Mouse (Mus musculus) left cerebral cortex, postnatal 25 days (tissue): ENCODE results near the gene Elane. TPM values are rescaled to one million over a fixed set of nuclear protein-coding genes. Genes with fewer than 3 reads are reported as not detected.
A peak's percentile ranks its signal among the peaks of the same experiment; 100 is the strongest.
"Not testable (repeated sequence)": the region's sequence is repeated elsewhere in the genome, so short reads cannot be mapped to it uniquely, and the experiment has no call there.

Experiments used
- DNase-seq, 2 experiments: peaks; one replicate each; pipeline ENCODE4 v3.0.0; 2022; ENCODE audit warnings: low spot score in 2 of 2, mixed read lengths in 1 of 2
- intact Hi-C: fragments of 180-260 bp; cut with DNase I; formaldehyde crosslinking; loops from one replicate; pipeline ENCODE4 v1.15.1; 2025
- total RNA-seq, 2 experiments: library from RNA; stranded (reverse); gene quantifications; 2 replicates each; pipeline ENCODE4 v1.2.3; 2021

The Elane gene
- total RNA-seq, 2 experiments from 2014 or later, result not detected

DNA sequence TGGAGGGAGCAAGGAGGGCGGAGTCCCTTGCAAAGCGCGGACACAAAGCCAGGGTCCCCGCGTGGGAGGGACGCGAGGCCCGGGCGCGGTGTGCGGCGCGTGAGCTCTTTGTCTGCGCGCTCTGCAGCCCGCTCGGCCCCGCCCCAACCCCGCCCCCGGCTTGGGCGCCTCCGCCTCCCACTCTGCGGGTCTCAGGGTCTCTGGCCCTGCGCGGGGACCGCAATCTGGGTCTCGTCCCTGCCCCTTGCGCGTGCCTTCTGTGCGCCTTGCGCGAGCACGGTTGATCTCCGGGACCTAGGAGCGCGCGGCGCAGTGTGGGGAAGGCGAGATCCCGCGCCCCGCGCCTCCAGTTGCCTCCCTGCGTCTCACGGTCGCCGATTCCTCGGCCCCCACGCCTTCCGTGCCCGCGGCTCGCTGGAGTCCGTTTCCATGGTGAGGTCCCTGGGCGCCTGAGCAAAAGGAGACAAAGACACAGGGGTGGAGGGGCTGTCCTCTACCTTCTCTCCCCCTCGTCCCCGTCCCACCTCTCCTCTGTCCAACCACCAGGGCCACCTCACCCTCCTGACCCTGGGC, 11.7 kb upstream of the Elane start, which contains the start of the genes Prtn3 and Plppr3:
Prtn3 (plus strand) TSS at position 187 of the 573 bp plus-strand sequence.
Plppr3 (minus strand) TSS at position 345 of the 573 bp plus-strand sequence.
- DNase-seq, result no peak
- intact Hi-C loops, result no loop called here

DNA sequence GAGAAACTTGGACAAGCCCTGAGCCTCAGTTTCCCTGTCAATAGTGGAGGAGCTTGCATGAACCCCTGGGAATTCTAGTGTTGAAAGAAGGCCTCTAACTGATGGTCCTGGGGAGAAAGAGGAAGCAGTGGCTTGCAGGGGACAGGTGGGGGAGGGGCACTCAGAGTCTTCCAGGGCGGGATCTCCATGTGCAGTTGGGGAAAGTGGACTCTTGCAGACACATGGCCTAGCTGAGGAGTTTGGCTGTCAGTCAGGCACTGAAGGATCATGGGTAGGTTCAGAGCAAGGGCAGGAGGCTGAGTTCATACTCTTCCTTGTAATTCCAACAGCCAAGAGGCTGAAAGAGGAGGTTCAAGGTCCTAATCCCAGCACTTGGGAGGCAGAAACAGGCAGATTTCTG, 8.9 kb upstream of the Elane start:
- no peak for DNase-seq
- intact Hi-C loops, result no loop called here

DNA sequence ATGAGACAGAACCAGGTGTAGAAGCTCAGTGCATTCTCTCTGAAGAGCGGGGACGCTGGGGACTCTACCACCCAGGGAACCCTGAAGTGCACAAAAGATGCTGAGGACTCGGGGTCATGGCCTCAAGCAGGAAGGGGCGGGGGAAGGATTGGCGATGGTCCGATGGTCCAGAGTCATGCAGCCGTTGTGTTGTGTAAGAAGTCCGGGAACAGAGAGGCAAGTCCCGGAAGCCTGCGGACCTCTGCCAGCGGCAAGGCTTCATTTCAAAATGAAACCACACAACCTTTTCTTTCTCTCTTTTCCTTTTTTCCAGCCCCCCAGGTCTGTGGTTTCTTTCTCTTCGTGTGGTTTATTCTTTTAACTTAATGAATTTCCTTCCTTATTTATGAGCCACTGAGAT, 8.3 kb upstream of the Elane start:
- intact Hi-C loops, result no loop called here
- no peak for DNase-seq

DNA sequence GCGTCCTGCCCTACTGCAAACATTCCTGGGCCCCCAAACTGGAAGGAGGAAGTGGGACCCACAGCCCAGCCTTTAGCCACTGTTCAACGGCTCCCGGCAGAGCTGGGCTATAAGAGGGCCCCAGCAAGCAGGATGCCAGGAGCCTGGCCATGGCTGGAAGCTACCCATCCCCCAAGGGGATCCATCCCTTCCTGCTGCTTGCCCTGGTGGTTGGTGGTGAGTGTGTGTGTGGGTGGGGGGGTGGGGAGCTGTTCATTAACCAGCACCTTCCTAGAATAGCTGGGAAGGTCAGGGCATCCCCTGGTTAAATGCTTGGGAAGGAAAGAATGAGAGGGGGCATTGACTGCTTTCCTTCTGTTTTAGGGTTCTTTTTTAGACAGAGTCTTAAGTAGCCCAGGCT, 6.5 kb upstream of the Elane start:
- intact Hi-C loops, result no loop called here
- DNase-seq, result no peak

DNA sequence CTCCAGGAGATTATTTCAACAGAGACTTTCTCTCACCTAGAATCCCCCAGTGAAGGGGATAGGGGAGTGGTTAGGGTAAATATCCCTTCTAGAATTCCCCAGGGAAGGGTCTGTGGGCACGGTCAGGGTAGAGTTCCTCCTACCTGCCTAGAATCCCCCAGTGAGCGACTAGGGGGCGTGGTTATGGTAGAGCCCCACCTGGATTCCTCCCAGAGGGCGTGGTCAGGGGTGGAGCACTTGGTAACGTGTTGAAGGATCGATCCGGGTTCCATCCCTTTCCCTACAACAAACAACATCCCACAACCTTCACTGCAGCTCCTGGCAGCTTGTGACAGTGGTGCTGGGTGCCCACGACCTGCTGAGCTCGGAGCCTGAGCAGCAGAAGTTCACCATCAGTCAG, 5.3 kb upstream of the Elane start:
- intact Hi-C loops, result loop anchor here (5.0 kb wide), 1 partner anchor 43 kb away; no protein-coding TSS in a partner anchor
- DNase-seq, result no peak

DNA sequence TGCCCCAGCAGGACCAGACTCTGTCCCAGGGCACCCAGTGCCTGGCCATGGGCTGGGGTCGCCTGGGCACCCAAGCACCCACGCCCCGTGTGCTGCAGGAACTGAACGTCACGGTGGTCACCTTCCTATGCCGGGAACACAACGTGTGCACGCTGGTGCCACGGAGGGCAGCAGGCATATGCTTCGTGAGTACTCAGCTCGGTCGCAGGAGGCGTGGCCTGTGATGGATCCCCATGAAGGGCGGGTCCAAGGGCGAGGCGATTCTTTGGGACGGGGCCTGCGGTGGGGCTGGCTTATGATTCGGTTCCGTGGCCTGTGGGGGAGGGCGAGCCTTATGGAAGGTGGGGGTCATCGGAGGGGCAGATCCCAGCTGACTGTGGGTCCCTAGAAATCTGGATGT, 4.1 kb upstream of the Elane start:
- intact Hi-C loops, result loop anchor here (2.0 to 5.0 kb wide), 2 partner anchors 43 to 45 kb away; no protein-coding TSS in a partner anchor
- no peak for DNase-seq

DNA sequence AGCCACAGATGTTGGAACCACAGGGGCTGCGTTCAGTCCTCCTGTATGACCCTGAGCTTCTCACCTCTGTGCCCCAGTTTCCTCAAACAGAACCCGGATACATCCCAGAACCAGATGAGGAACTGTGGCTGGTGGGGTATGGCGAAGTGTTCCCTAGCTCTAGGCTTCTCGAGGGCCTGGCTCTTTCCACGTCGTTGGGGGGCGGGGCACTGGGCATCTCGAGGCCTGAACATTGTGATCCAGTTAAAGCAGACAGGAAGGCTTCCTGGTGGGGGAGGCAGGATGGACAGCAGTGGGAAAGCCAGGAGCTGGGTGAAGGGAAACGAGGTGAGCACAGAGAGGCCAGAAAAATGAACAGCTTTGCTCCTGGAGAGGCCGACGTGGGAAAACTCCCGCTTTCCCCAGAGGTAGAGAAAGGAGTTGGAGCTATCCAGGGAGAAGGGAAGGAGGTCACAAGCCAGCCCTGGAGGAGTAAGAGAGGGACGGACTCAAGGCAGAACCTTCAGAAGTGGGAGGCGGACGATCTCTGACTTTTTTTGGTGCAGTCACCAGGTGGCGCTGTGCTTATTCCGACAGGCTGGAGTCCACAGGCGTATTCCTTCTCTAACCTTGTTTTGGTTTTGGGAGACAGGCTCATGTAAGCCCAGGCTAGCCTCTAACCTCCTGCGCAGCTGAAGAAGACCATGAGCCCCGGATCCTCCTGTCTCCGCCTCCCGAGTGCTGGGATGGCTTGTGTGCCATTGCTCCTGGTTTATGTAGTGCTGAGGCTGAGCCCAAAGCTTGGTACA, 2.6 kb upstream of the Elane start:
- intact Hi-C loops, result loop anchor here (2.0 to 5.0 kb wide), 2 partner anchors 41 to 46 kb away; no protein-coding TSS in a partner anchor
- peak; percentile 76 to 84 for DNase-seq

DNA sequence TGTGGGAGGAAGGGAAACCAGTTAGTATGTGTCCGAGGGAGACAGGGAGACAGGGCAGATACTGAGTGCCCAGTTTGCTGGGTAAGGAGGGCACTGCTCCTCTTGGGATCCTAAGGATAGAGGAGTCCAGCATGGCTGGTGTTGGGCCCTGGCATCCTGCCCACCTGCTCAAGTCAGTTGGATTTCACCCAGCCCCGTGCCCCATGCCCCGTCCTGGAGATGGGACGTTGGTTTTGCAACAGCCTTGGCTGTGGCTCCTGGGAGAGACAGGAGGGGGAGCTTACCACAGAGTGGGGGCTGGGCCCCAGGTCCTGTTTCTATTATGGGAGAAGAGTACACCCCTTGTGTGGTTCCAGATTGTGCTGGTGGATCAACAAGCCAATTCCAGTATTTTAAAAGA, 1.6 kb upstream of the Elane start:
- DNase-seq, result no peak
- intact Hi-C loops, result loop anchor here (5.0 kb wide), 1 partner anchor 47 kb away; no protein-coding TSS in a partner anchor

DNA sequence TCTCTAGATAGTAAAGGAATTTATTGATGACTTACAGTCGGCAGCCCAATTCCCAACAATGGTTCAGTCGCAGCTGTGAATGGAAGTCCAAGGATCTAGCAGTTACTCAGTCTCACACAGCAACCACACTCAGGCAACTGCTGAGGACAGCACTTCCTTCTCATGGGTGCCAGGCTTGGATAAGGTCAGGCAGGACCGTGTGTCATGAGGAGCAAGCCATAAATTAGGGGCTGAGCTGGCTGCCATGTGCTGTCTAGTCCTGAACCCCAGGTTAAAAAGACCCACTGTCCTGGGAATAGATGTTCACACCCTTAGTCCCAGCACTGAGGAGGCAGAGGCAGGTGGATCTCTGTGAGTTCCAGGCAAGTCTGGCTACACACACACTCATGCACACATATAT, 1.1 kb upstream of the Elane start:
- intact Hi-C loops, result loop anchor here (5.0 kb wide), 1 partner anchor 48 kb away; no protein-coding TSS in a partner anchor
- DNase-seq, result not testable (repeated sequence)

DNA sequence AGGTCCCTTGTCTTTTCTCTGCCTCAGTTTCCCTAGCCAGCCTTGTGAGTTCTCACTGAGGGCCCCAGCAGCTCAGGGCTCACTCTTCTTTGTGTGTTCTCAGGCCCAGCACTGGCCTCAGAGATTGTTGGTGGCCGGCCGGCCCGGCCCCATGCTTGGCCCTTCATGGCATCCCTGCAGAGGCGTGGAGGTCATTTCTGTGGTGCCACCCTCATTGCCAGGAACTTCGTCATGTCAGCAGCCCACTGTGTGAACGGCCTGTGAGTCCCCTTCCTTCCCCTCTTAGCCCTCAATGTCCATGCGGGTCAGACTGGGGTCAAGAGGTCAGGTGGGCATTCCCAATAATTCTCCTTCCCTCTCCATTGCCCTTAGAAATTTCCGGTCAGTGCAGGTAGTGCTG, 564 bp downstream of the Elane start:
- intact Hi-C loops, result no loop called here
- DNase-seq, result no peak

DNA sequence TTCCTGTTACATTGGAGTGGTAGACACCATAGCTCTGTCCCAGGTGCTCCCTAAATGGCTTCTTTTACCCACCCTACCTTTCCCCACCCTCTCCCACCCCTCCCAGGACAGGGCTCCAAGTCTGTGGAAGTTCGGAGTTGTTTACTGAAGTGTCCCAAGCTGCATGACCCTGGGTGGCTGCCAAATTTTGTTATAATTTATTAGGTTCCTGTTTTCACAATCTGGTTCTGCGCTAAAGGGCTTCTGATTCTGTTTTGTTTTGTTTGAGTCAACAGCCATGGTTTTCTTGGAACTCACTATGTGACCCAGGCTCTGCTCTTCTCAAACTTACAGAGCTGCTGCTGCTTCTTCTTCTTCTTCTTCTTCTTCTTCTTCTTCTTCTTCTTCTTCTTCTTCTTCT, 3.3 kb downstream of the Elane start:
- intact Hi-C loops, result no loop called here
- no peak for DNase-seq

DNA sequence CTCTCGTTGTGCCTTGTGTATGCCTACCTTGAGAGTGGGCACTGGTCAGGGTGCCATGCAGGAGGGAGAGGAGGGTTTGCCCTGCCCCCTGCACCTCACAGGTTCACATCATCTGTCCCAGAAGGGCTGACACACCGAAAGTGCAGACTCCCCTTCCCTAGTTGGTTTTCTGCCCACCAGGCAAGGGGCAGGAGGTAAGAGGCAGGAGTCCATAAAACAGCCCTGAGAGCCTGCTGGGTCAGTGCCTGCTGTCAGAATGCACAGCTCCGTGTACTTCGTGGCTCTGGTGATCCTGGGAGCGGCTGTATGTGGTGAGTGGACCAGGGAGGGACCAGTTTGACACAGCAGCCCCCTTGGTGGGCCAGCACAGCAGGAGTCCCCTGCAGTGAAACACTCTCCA, 4.6 kb downstream of the Elane start, which contains the start of gene Cfd:
Cfd (plus strand) TSS at position 184 of the 400 bp plus-strand sequence.
- intact Hi-C loops, result loop anchor here (5.0 kb wide), 1 partner anchor 67 kb away; no protein-coding TSS in a partner anchor
- no peak for DNase-seq

DNA sequence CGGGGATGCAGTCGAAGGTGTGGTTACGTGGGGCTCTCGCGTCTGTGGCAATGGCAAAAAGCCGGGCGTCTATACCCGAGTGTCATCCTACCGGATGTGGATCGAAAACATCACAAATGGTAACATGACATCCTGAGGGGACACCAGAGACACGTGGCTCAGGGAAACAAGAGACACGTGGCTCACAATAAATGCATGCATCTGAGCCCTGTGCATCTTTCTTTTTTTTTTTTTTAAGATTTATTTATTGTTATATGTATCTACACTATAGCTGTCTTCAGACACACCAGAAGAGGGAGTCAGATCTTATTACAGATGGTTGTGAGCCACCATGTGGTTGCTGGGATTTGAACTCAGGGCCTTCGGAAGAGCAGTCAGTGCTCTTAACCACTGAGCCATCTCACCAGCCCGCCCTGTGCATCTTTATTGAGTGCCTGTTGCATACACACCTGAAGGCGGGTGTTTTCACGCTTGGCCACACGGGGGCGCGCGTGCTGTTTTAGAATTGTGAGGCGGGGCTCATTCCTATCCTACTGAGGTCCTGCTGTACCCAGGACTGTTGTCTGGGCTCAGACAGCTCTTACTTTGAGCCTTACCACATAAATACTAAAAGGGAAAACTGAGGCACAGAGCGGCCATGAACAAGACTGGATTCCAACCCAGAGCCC, 6.5 kb downstream of the Elane start:
- intact Hi-C loops, result loop anchor here (2.0 to 5.0 kb wide), 2 partner anchors 32 to 65 kb away; no protein-coding TSS in a partner anchor
- peak; percentile 73 to 83 for DNase-seq

DNA sequence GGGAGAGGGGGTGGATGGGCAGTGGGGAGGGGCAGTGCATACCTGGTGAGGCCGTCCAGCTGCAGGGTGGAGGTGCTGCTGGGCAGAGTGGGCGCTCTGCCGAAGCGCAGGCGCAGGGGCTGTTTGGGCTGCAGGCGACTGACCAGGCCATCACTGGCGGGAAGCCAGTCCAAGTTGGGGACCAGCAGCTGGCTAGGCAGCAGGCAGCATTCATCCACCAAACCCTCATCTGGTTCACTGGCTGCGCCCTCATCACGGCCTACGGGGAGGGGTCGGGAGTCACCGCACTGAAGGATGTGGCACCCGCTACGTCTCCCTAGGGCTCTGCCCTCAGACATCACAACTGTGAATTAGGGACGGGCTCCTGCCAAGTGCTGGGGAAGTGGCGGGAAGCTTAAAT, 10.3 kb downstream of the Elane start:
- DNase-seq, result no peak
- intact Hi-C loops, result no loop called here

DNA sequence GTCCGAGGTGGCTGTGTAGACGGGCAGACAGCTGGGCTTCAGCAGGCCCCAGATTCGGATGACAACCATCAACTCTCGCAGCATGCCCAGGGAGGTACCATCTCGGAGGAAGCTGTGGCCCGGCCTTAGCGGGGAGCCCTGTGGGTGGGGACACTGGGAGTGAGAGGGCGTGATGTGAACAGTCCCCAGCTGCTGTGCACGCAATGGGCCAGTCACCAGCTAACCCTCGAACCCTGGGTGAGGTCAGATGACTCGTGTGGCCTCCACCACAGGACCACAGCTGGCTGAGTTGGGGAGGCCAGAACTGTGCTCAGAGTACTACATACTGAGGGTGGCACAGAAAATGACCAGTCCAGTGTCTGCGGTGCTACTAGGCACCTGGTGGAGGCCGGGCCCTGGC, 10.8 kb downstream of the Elane start:
- no peak for DNase-seq
- intact Hi-C loops, result no loop called here

DNA sequence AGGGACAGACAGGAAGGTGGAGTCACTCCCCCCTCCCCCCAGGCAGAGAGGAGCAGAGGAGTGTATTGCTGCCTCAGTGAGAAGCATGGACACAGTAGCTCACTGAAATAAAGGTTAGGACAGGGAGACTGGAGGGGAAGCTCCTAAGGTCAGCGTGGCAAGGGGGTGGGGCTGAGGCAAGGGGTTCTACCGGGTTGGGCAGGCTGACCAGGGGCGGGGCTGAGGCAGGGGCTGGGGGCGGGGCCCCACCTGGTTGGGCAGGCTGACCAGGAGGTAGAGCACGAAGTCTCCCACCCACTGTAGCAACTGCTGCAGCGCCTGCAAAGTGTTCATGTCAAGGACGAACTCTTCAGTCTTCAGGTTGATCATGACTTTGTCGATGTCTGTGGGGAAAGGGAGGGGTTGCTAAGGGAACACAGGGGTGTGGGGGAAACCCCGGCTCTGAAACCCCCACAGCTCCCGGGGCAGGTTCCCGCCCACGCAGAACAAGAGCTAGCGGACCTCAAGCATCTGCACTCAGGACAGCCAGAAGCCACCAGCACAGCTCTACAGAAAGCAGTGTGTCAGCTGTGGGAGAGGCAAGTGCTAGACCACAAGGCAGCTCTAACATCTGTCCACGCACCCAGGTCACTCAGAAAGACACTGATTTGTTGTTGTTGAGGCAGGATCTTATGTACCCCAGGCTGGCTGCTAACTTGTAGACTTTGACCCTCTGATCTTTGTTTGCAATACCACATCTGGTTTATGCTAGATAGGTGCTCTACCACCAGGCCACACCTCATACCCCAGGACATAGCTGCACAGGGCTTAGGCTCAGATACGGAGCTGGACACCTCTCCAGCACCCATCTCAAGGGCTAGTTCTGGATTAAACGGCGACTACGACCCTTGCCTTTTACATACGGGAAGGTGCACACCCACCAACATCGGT, 11.5 kb downstream of the Elane start:
- intact Hi-C loops, result no loop called here
- no peak for DNase-seq

DNA sequence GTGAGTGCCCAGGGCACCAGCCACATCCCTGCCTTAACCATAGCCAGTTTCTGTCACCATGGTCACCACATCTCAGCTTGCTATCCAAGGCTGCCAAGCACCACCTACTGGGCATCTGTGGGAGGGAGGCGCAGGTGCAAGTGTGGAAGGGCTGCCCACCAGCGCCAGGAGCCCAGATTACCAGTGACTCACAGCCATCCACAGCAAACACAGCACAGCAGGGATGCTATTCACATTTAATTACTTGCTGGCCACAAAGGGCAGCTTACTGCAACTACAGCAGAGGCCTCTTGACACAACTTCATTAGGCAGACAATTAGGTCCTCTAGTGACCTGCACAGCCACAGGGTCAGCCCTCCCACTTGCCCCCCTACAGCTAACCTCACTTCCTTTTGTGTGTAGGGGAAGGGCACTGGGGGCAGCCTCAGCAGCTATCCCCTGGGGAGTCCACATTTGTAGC, 14.9 kb downstream of the Elane start:
- intact Hi-C loops, result no loop called here
- DNase-seq, result peak; percentile 79 to 95

DNA sequence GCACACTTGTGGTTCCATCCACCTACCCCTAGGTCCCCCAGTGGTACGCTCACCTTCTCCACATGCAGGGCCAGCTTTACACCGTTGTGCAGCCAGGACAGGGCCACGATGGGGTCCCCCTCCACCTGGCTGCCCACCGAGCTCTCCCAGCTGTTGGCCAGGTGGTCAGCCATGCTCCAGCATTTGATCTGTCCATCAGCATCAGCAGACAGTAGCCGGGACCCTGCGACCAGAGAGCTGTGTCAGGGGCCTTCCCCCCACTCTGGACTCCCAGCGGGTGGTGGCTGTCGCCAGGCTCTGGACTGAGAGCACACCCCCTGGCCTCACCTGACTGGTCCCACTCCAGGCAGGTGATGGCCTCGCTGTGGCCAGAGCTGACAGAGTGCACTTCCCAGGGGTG, 20.7 kb downstream of the Elane start:
- no peak for DNase-seq
- intact Hi-C loops, result no loop called here

DNA sequence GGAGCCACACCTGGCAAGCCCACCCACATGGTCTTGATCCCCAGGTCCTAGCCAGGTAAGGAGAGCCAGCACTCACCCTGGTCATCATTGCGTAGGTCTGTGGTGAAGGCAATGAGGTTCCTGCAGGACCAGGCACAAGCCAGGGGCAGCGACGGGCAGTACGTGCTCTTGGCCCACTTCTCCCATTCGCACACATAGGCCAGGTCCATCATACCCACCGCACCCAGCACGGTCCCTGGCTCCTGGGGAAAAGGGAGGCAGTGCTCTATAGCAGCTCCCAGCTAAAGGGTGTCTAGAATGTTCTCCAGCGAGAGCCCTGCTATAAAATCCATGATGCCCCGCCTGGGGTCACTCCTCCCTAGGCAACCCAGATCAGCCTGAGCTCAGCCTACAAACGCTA, 21.4 kb downstream of the Elane start:
- intact Hi-C loops, result no loop called here

More for the DNA sequence above, 21.4 kb downstream of the Elane start:
- no peak for DNase-seq
